Mouse (Mus musculus): ENCODE measurements around the gene Soga1.

DNA sequence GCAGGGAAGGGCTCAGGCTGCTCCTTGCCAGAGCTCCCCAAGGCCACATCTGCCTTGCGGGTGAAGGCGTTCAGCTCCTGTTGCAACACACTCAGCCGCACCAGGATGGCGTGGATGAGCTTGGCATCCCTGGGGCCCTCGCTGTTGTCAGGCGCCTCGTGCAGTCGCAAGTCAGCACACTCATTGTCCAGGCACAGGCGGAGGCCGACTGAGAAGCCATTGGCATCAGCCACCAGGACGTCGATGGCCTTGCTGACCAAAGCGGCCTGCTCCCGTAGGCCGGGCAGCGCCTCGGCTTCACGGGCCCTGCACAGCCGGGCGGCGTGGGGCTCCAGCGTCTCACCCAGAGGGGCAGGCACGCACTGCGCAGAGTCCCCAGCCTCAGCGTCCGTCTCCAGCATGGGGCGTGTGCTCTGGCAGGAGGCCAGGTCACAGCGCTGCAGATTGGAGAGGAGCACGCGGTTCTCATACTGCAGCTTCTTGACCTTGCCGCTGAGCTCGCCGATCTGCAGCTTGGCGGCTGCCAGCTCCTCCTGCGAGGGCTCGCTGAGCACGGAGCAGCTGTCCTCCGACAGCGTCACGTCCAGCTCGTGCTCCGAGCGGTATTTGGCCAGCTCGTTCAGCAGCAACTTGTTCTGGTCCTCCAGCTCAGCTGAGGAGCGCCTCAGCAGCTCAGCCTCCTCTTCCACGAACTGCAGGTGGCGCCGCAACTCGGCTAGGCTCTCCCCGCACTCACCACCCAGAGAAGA is 39.0 kb downstream of the Soga1 start:
- TF ChIP-seq GATA1 (IDR thresholded peaks at IDR 0.05; ENCODE audit: borderline replicate concordance, low read length) (no peak), FLI1 (IDR thresholded peaks at IDR 0.05; ENCODE audit: low read length) (no peak)

Data from megakaryocyte, embryonic 14.5 days (primary cell).